Mouse (Mus musculus) R1 (cell line): ENCODE measurements around the gene Mag.
A peak's percentile ranks its signal among the peaks of the same experiment; 100 is the strongest.
"Not testable (repeated sequence)": the region's sequence is repeated elsewhere in the genome, so short reads cannot be mapped to it uniquely, and the experiment has no call there.

Experiments
- DNase-seq: peaks from one replicate; pipeline ENCODE4 v3.0.0-alpha.2; 2018; ENCODE audit warnings: low read depth, low spot score

Mag gene

GRCm38 (mm10) chr7:30914732-30915131 is at the start of gene Mag:
TSS of gene Mag (minus strand) at chr7:30914873.
- DNase-seq: no peak

GRCm38 (mm10) chr7:30964366-30964765 is 49.7 kb upstream of the Mag start:
- DNase-seq: no peak

- DNase-seq: no peak
Measured at GRCm38 (mm10) chr7:30962862-30963261, 48.2 kb upstream of the Mag start.

GRCm38 (mm10) chr7:30959786-30960349 is 45.2 kb upstream of the Mag start:
- peak; percentile 72 for DNase-seq

- no peak for DNase-seq
Measured at GRCm38 (mm10) chr7:30958866-30959487, 44.3 kb upstream of the Mag start.

GRCm38 (mm10) chr7:30958109-30958865 is 43.6 kb upstream of the Mag start:
- DNase-seq: peak; percentile 69

GRCm38 (mm10) chr7:30957367-30957783 is 42.7 kb upstream of the Mag start:
- peak; percentile 89 for DNase-seq

- peak; percentile 70 for DNase-seq
Measured at GRCm38 (mm10) chr7:30956756-30957366, 42.2 kb upstream of the Mag start, which contains the start of gene Usf2. TSS of gene Usf2 (minus strand) at chr7:30956803.

GRCm38 (mm10) chr7:30956357-30956751 is 41.7 kb upstream of the Mag start:
- no peak for DNase-seq

GRCm38 (mm10) chr7:30955584-30956356 is 41.1 kb upstream of the Mag start:
- peak; percentile 74 for DNase-seq

- DNase-seq: no peak
Measured at GRCm38 (mm10) chr7:30954971-30955520, 40.4 kb upstream of the Mag start.

GRCm38 (mm10) chr7:30954036-30954435 is 39.4 kb upstream of the Mag start:
- DNase-seq: no peak

GRCm38 (mm10) chr7:30953459-30953858 is 38.8 kb upstream of the Mag start:
- no peak for DNase-seq

- DNase-seq: no peak
Measured at GRCm38 (mm10) chr7:30952441-30953265, 38.0 kb upstream of the Mag start.

- not testable (repeated sequence) for DNase-seq
Measured at GRCm38 (mm10) chr7:30949902-30950301, 35.2 kb upstream of the Mag start.

- DNase-seq: no peak
Measured at GRCm38 (mm10) chr7:30945876-30946275, 31.2 kb upstream of the Mag start.

GRCm38 (mm10) chr7:30945466-30945865 is 30.8 kb upstream of the Mag start:
- DNase-seq: not testable (repeated sequence)

- DNase-seq: not testable (repeated sequence)
Measured at GRCm38 (mm10) chr7:30944706-30945105, 30.0 kb upstream of the Mag start.

GRCm38 (mm10) chr7:30943909-30944635 is 29.4 kb upstream of the Mag start, which contains the start of gene Hamp:
TSS of gene Hamp (minus strand) at chr7:30944032.
- no peak for DNase-seq
